Mouse (Mus musculus): ENCODE results near the gene Leo1.
A peak's percentile ranks its signal among the peaks of the same experiment; 100 is the strongest.
"Not testable (repeated sequence)": the region's sequence is repeated elsewhere in the genome, so short reads cannot be mapped to it uniquely, and the experiment has no call there.

The Leo1 gene

GRCm38 (mm10) chr9:75425796-75426391 is 15.4 kb upstream of the Leo1 start:
- no peak for DNase-seq (ENCODE audit: low spot score in 2 of 2)

DNA sequence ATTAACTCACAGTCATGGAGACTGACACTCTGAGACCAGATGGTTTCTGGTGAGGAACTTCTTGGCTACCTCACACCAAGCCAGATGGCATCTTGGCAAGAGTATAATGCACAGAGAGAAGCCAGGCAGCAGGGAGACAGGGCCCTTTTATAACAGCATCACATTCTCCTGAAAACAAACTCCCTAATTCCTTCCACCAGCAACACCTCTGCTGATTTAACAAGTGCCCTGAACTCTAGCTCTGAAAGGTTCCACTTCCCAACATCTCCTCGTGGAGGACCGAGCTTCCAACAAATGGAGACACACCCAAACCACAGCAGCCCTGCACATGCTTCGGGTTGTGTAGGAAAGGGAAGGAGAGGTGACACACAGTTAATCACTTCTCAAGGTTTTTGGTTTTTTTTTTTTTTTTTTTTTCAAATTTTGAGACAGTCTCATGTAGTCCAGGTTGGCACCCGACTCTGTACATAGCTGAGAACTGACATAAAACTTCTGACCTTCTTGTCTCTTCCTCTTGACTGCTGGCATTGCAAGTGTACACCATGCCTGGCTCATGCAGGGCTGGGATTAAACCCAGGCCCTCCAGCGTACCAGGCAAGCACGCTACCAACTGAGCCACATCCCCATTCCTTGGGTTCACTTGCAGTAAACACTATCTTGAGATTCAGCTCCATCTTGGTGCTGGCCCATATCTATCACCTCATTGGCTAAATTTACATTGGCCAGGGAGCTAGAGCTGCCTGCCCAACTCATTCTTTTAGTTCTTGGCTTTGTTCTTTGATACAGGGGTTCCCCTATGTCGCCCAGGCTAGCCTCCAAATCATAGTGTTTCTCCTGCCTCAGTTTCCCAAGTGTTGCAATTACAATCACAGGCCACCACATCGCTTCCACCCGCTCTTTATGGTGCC is 13.7 kb upstream of the Leo1 start:
- DNase-seq (ENCODE audit: low spot score in 2 of 2): no peak

GRCm38 (mm10) chr9:75428274-75428600 is 13.1 kb upstream of the Leo1 start:
- no peak for DNase-seq (ENCODE audit: low spot score in 2 of 2)

DNA sequence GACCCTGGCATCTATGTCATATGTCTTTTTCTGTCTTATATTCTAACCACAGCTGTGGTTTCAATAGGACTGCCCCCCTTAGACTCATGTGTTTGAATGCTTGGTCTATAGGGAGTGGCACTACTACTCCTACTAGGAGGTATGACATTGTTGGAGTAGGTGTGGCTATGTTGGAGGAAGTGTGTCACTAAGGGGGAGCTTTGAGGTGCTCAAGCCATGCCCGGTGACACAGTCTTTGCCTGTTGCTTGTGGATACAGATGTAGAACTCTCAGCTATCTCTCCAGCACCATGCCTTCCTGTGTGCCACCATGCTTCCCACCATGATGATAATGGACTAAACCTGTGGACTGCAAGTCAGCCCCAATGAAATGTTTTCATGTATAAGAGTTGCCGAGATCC is 12.3 kb upstream of the Leo1 start:
- no peak for DNase-seq (ENCODE audit: low spot score in 2 of 2)

GRCm38 (mm10) chr9:75429657-75430056 is 11.7 kb upstream of the Leo1 start:
- no peak for DNase-seq (ENCODE audit: low spot score in 2 of 2)

DNA sequence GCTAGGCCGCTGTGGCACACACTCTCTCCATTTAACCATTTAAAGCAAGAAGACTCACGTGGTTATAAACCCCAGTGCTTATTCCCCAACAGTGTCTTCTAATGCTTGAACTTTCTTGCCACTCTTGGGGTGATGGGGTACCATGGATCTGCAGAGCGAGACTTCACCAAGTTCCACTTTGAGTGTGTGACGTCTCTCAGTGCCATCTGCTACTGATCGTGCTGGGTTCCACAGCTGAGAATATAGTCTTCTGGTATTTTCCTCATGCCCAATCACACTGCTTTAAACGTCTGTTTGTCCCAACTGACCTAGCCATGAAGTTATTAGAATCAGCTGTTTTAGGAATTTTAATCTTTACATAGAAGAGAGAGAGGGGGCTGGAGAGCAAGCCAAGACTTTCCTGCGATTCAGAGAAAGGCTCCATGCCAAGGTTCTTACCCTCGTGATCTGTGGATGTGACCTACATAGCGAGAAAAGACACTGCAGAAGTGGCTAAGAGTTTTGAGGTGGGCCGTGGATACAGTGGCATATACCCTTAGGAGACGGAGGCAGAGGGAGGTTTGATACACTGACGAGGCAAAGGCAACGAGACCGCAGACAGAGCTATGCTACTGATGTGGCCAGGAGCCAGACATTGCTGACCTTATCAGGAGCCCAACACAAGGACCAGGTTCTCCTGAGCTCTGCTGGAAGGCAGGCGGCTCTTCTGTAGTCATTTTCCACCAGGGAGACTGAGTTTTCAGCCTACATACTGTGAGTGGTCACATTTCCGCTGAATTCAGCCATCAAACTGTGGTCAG is 10.3 kb upstream of the Leo1 start:
- no peak for DNase-seq (ENCODE audit: low spot score in 2 of 2)

DNA sequence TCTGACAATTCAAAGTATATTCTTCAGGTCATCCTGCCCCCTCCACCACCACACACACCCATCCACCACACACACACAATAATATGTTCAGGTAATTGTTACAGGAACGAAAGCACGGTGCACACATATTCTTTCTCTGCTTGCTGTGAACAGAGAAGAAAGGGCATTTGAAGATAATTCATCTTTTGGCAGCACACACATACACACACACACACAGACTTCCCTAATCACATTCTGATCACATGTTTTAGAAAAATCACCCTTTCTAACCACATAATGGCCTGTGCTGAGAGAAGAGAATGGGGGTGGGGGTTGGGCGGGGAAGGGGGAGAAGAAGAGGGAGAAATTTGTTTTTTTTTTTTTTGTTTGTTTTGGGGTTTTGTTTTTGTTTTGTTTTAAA is 8.6 kb upstream of the Leo1 start:
- DNase-seq (ENCODE audit: low spot score in 2 of 2): no peak

GRCm38 (mm10) chr9:75434172-75434793 is 7.0 kb upstream of the Leo1 start:
- no peak for DNase-seq (ENCODE audit: low spot score in 2 of 2)

DNA sequence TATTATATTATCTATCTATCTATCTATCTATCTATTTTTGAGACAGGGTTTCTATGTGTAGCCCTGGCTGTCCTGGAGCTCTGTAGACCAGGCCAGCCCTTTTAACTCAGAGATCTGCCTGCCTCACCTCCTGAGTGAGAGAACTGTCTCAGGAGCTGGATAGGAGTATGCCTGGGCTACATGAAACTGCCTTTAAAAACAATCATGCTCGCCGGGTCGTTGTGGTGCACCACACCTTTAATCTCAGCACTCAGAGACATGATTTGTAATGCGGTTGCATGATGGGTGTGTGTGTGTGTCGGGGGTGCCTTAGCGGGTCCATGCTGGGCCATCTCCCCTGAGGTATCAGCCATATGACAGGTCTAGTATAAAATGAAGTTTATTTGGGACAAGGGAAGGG is 6.5 kb upstream of the Leo1 start:
- DNase-seq (ENCODE audit: low spot score in 2 of 2): no peak

DNA sequence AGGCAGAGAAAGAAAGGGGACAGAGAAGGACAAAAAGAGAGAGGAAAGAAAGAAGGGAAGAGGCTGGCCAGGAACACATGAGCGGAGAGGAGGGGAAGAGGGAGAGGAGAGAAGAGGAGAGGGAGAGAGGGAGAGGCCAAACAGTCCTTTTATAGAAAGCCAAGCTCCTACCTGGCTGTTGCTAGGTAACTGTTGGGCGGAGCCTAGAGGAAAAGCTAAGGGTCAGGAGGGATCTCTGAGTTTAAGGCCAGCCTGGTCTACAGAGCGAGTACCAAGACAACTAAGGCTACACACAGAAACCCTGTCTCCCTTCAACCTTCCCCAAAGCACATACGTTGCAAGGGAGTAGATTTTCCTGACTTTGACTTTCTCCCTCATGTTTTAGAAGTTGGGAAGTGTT is 6.0 kb upstream of the Leo1 start:
- no peak for DNase-seq (ENCODE audit: low spot score in 2 of 2)

DNA sequence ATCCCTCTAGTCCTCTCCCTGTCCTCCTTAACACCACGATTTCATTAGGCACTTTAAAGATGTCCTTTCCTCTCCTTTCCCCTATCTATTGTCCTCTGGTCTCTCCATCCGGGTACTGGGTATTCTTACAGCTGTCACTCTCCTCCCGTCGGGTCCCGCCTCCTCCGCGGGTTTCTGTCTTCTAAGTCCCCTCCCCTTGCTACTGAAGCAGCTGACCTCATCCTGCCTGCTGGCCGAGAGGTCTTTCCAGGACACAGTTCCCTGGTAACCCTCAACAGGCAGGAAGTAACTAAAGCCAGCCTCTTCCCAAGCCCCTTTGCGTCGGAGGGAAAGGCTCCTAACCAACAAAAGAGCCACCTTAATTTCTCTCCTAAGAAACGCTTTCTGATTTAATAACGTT is 5.4 kb upstream of the Leo1 start:
- peak; percentile 65 to 77 for DNase-seq (ENCODE audit: low spot score in 2 of 2)

DNA sequence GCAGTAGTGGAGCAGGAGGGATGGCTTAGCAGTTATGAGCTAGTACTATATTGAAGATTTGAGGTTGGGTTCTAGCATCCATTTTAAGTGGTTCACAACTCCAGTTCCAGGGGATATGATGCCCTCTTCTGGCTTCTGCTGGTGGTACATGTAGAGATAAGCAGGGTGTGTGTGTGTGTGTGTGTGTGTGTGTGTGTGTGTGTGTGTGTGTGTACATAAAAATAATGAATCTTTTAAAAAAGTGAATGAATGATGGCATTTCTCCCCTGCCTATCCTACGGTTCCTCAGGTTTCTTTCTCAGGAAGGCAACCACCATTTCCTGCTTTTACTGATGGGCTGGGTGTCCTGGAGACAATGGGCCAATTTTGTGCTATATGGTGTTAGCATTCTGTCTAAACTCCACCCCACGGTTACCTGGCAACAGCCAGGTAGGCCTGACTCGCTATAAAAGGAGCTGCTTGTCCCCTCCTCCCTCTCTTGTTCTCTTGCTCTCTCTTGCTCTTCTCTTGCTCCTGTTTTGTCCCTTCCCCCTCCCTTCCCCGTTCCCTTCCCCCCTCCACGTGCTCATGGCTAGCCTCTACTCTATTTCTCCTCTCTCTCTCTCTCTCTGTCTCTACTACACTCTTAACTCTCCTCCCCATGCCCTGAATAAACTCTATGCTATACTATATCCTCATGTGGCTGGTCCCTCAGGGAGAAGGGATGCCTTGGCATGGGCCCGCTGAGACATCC is 3.5 kb upstream of the Leo1 start:
- no peak for DNase-seq (ENCODE audit: low spot score in 2 of 2)

DNA sequence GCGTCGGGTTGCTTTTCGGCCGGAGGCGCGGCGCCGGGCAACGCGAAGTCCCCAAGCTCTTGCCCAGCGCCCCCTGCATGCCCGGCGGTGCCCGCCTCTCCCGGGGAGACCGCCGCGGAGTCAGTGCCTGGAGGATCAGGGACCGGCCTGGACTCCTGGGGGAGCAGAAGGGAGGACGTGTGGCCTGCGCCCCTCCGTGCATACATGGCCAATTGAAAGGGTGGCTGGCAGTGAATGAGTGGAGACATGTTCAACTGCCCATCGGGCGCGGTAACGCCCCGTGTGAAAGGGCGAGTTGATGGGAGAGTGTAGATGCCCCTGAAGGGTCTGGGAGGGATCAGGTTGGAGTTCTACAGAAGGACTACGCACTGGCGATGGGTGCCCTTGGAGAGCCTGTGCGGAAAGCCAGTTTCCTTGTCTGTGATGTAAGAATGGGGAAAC is 387 bp downstream of the Leo1 start:
- no peak for DNase-seq (ENCODE audit: low spot score in 2 of 2)

- no peak for DNase-seq (ENCODE audit: low spot score in 2 of 2)
Measured at GRCm38 (mm10) chr9:75444981-75445380, 3.7 kb downstream of the Leo1 start.

GRCm38 (mm10) chr9:75446574-75446973 is 5.2 kb downstream of the Leo1 start:
- not testable (repeated sequence) for DNase-seq (ENCODE audit: low spot score in 2 of 2)

GRCm38 (mm10) chr9:75448021-75448420 is 6.7 kb downstream of the Leo1 start:
- DNase-seq (ENCODE audit: low spot score in 2 of 2): no peak

DNA sequence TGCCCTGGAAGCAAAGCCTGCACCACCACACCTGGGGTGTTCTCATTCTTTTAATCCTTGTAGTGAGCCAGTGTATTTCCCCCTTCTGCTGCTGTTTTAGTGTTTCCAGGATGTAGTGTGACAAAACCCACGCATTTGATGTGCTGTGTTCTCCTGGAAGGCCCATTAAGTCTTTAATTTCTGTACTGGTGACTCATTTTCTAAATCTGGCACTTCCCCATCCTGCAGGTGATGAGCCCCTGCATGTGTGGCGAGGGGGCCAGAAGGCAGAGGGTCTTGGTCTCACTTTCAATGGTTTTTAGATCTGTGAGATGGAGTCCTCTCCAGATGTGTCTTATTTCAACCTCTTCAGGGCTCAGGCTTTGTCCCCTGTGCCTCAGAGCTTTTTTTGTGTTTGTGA is 12.7 kb downstream of the Leo1 start:
- DNase-seq (ENCODE audit: low spot score in 2 of 2): no peak

- DNase-seq (ENCODE audit: low spot score in 2 of 2): no peak
Measured at GRCm38 (mm10) chr9:75455684-75456083, 14.4 kb downstream of the Leo1 start.

- DNase-seq (ENCODE audit: low spot score in 2 of 2): no peak
Measured at GRCm38 (mm10) chr9:75463050-75463660, 21.8 kb downstream of the Leo1 start.

GRCm38 (mm10) chr9:75465856-75466255 is 24.5 kb downstream of the Leo1 start:
- DNase-seq (ENCODE audit: low spot score in 2 of 2): no peak

GRCm38 (mm10) chr9:75466641-75467040 is 25.3 kb downstream of the Leo1 start:
- DNase-seq (ENCODE audit: low spot score in 2 of 2): no peak

All from frontal cortex, postnatal 10 days (tissue).